Mouse (Mus musculus) forebrain, embryonic 10.5 days (tissue): ENCODE data around the gene Prpf38b. TPM values are rescaled to one million over a fixed set of nuclear protein-coding genes. Genes with fewer than 3 reads are reported as not detected.

Experiments
- polyA plus RNA-seq: library from polyadenylated mRNA; unstranded; fragments of >200 nt; fragmentation: Nextera tagmentation; extraction: Ambion mirVana; gene quantifications from 2 replicates; pipeline ENCODE4 v1.2.1, GENCODE M21; 2016

The Prpf38b gene
- polyA plus RNA-seq, 1 experiment from 2014 or later = 67.5 TPM

Other genes with a start within 250 kb of the Prpf38b start
- 103 and 104 TPM in 2 replicates for gene Gpsm2, start 189.4 kb downstream of the Prpf38b start, polyA plus RNA-seq
- not detected in 2 replicates for gene Aknad1, start 172.1 kb downstream of the Prpf38b start, polyA plus RNA-seq
- gene Stxbp3, start 71.2 kb downstream of the Prpf38b start, polyA plus RNA-seq = 23.9 and 24.4 TPM in 2 replicates
- gene Fndc7, start 21.7 kb downstream of the Prpf38b start, polyA plus RNA-seq = not detected in 2 replicates
- gene Henmt1, start 28.1 kb upstream of the Prpf38b start, polyA plus RNA-seq = 0.37 and 0.88 TPM in 2 replicates
- gene Gm9857, start 28.7 kb upstream of the Prpf38b start, polyA plus RNA-seq = not detected in 2 replicates
- 3.2 and 3.5 TPM in 2 replicates for gene Fam102b, start 115.9 kb upstream of the Prpf38b start, polyA plus RNA-seq
- gene Slc25a54, start 168.7 kb upstream of the Prpf38b start, polyA plus RNA-seq = not detected in 2 replicates
- gene Slc25a24, start 211.4 kb upstream of the Prpf38b start, polyA plus RNA-seq = 24.7 and 25.5 TPM in 2 replicates